Mouse (Mus musculus) retina, adult 2 months (tissue): ENCODE measurements around the gene Sfswap.

Experiments
- DNase-seq: peaks from one replicate; pipeline ENCODE4 v3.0.0-alpha.2; 2012; ENCODE audit warnings: low read depth, low spot score

Sfswap gene

DNA sequence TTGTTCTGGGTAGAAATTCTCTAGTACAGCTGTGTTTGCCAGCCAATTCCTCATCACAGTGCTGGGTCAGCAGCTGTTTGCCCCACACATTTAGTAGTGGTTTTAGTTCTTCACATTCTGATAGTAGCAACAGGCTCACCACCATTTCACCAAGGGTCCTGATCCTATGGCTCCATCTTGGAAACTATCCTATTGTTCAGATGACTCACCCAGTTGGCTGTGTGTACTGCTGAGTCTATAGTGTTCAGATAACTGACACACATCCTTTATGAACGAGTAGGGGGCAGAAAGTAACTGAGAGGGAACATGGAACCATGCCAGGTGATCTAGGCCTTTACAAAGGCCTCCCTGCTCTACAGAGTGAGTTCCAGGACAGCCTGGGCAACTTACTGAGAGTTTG, 28.6 kb downstream of the Sfswap start:
- no peak for DNase-seq

DNA sequence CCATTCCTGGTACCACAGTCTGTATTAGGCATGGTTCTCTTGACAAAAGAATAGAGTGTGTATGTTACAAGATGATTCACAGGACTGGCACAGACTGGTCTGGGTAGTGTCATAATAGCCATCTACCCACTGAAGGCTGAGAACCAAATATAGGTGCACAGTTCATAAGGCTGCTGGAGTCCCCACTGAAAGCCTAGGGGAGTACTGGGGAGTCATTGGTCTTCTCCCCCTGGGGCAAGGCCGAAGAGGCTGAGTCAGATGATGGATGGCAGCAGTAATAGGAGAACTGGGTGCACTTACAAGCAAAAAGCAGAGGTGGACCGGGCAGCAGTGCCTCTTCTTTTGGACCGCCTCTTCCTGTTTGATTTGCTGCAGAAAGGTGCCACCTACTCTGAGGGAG, 32.7 kb downstream of the Sfswap start:
- DNase-seq = no peak

GRCm38 (mm10) chr5:129534500-129534899, 33.5 kb downstream of the Sfswap start:
- DNase-seq = no peak

- DNase-seq = no peak
These were observed 34.0 kb downstream of the Sfswap start for GRCm38 (mm10) chr5:129535021-129535420.

DNA sequence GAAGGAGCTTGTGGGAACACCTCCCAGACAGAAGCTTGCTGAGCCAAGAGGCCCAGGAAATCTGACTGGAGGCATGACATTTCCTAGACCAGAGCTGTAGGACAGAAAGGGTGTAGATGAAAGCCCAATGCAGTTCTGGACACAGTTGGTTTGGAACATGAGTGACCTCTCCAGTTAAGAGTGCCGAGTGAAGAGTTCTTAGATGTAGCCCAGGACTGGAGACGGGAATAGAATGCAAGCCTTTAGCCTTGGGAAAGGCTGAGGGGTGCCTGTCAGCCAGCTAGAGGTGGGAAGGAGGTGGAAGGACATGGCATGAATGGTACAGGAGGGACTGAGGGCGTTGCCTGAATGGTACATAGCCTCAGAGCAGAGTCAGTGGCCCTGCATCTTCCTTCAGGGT, 34.4 kb downstream of the Sfswap start:
- DNase-seq = no peak

DNA sequence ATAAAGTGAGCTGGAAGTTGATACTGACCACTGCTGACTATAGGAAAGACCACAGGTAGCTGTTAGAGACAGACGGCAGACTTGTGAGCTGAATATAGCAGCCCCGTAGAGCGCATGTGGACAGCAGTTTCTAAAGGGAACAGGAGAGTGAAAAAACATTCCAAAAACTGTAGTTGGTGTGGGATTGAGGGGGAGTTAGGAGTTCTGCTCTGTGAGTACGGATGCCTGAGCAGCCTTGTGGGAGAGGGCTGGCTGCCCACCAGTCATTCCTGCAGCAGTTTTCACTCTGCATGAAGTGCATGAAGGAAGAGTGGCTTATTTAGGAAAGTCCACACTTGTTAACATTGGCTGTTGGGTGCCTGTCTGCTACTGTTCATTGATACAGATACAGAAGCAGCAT, 37.8 kb downstream of the Sfswap start:
- no peak for DNase-seq

DNA sequence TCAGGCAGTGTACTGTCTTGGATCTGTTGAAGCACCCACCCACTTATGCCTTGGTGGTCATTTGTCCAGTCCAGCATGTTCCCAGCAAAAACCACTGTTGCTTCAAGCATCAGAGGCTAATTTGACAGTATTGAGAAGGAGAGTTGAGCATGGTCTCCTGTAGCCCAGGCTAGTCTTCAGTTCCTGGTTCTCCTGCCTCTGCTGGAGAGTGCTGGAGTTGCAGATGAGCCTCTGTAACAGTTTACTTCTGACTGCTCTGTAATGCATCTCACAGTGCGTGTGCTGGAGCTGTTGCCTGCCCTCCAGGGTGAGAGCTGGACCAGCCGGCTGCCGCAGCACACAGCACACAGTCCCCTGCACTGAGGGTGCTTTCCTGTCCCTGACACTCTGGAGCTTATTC, 41.2 kb downstream of the Sfswap start:
- no peak for DNase-seq

DNA sequence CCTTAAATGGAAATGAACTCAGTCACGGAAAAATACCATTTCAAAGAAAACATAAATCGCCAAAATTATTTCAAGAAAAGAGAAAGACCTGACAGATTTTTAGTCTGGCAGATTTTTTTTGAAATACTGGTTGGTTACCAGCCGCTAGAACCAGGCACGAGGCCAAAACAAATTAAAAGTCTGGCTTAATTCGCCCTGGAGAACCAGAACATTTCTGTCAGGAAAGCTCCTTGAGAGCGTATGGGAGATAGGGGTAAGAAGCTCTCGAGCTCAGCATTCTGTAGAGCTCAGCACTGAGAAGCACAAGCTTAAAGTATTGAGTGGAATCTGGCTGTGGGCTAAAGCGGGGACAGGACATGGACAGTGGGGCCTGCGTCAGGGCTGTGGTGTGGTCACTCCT, 44.8 kb downstream of the Sfswap start:
- DNase-seq = no peak

DNA sequence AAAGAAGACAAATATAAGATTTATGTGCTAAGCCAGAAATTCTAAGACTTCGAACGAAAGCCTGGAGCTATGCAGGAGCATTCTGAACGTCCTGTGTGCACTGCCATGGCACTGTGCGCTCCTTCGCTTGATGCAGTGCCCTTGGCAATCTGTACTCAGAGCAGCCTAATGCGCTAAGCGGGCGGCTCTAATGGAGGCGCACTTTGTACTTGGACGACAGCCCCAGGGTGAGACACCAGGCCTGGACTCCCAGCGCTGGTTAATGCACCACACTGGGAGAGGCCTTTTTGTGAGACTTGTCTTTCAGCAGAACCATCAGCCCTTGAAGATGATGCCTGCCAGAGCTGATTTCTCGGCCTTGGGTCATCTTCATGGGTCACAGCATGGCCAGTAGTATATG, 48.7 kb downstream of the Sfswap start:
- no peak for DNase-seq

DNA sequence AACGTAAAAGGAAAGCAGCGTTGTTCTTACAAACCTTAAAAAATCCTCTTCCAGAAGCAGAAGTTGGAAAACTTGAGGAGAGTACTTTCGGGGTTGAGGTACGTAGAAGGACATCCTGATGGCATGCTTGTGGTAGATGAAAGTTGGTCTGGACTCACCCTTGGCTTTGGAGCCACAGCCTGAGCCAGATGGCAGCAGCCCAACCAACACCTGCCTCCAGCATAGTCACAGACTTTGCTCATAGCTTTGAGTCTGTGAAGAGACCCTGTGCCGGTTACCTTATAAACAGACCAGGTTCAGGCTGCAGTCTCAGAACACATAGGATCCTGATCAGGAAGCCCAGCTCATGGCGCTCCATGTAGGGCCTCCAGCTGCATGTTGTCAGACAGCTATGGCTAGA, 49.8 kb downstream of the Sfswap start:
- no peak for DNase-seq

GRCm38 (mm10) chr5:129551991-129552390, 51.0 kb downstream of the Sfswap start:
- DNase-seq = no peak

- DNase-seq = no peak
These were observed 52.6 kb downstream of the Sfswap start for GRCm38 (mm10) chr5:129553642-129554041.

- DNase-seq = no peak
These were observed 57.6 kb downstream of the Sfswap start for GRCm38 (mm10) chr5:129558591-129558990.

DNA sequence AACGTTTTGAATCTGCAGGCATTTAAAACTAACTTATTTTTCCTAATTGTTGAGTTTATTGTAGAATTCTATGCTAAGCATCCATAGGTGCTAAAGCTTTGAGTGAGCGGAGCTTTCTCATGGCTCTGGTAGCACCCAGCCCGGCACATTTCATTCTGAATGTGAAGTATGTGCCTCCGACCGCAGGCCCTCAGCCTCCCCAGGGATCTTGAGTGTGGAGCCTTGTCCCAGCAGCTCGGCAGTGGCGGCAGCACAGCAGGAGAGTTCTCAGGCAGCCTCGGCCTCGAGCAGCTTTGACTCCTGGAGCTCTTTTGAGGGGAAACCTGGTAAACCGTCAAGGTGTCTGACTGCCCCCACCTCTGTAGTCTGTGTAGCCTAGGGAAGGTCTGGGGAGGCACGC, 58.3 kb downstream of the Sfswap start:
- no peak for DNase-seq

GRCm38 (mm10) chr5:129562342-129562741, 61.3 kb downstream of the Sfswap start:
- DNase-seq = no peak

GRCm38 (mm10) chr5:129568596-129568995, 67.6 kb downstream of the Sfswap start:
- no peak for DNase-seq

- no peak for DNase-seq
These were observed 77.2 kb downstream of the Sfswap start for GRCm38 (mm10) chr5:129578201-129578600.

GRCm38 (mm10) chr5:129580046-129580445, 79.0 kb downstream of the Sfswap start:
- no peak for DNase-seq

- DNase-seq = no peak
These were observed 79.6 kb downstream of the Sfswap start for GRCm38 (mm10) chr5:129580572-129580971.

DNA sequence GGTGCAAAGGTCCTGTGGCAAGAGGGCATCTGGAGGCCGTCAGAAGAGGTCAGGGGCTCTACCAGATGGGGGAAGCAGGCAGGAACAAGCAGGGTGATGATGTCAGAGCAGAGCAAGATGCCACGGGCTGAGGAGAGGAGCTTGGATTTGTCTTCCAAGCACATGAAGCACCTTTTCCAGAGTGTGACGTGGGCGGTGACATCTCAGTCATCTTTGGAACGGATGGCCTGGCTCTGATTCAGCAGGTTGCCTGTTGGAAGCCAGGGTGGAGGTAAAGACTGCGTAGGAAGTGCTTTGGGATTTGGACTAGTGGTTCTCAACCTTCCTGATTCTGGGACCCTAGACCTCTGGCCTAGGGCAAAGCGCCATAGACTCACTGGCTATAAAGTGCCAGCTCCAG, 80.0 kb downstream of the Sfswap start:
- no peak for DNase-seq

DNA sequence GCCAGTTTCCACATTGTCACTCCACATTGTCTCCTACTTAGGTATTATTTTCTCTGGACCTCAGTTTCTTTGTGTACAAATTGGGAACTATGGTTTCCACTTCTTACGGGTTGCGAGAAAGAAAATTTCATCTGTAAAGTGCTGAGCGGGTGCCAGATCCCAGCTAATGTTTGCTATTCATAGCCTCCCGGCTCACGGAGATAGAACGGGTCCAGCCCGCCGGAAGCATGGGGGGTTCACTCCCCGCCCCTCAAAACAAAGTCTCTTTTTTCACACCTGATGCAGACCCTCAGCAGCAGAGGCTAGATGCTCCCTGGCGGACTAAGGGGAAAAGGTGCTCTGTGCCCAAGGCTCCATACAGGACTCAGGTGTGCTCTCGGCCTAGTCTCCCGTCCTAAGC, 82.3 kb downstream of the Sfswap start:
- no peak for DNase-seq

DNA sequence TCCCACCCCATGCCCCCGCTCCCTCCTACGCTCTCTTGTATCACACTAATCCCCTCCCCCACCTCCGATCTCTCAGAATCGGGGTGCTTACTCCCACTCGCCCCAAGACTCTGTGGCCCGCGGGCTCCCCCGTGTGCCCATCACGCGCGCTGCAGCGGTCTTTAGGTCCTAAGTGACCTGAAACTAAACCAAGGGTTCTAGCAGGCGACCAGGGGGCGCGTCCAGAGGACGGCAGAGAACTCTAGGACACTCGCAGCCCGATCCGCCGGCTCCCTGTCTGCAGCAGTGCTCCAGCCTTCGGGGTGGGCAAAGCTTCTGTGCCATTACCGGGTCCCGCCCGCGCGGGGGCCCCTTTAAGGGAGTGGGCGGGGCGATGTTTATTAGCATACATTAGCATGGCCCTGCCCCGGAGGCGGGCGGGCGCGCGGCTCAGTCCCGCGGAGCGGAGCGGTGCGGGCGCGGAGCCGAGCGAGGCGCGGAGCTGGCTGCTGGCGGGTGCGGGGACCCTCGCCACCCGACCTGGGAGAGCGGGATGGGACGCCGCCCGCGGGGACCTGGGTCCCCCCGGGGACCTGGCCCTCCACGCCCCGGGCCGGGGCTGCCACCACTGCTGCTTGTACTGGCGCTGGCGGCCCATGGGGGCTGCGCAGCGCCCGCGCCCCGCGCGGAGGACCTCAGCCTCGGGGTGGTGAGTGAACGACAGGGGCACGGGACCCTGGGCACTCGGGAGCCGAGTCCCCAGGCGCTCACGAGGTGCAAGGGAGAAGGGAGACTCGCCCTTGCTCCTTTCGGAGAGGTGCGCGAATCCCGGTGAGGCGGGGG, 83.0 kb downstream of the Sfswap start, which contains the start of gene Mmp17:
TSS of gene Mmp17 (plus strand) at position 409 of the 822 bp plus-strand sequence.
- DNase-seq = peak; percentile 71
